Mouse (Mus musculus) thymus, postnatal 14 days (tissue): Measurements from ENCODE around the gene Zfand2a.

Experiments
- DNase-seq: peaks from one replicate; pipeline ENCODE4 v3.0.0; 2021

The Zfand2a gene

GRCm38 (mm10) chr5:139427989-139428388, 56.4 kb downstream of the Zfand2a start:
- no peak for DNase-seq

GRCm38 (mm10) chr5:139427001-139427400, 57.3 kb downstream of the Zfand2a start:
- DNase-seq = no peak

GRCm38 (mm10) chr5:139425198-139425597, 59.2 kb downstream of the Zfand2a start:
- no peak for DNase-seq

GRCm38 (mm10) chr5:139423026-139423865, 61.1 kb downstream of the Zfand2a start, which contains the start of gene Gper1:
Gper1 (plus strand) TSS chr5:139423151.
- no peak for DNase-seq
